Mouse (Mus musculus): ENCODE data around the gene Pemt. TPM values are rescaled to one million over a fixed set of nuclear protein-coding genes. Genes with fewer than 3 reads are reported as not detected.
"Not testable (repeated sequence)": the region's sequence is repeated elsewhere in the genome, so short reads cannot be mapped to it uniquely, and the experiment has no call there.

The Pemt gene
- polyA plus RNA-seq, 1 experiment from 2014 or later = 13.0 TPM

GRCm38 (mm10) chr11:59961338-59961875 lies 84.9 kb downstream of the Pemt start:
- WGBS = 91% methylated on average over 9 of the region's 9 CpGs
- Histone ChIP-seq H3K4me2 (no peak overlapping the region), H3K27ac (no peak overlapping the region)

DNA sequence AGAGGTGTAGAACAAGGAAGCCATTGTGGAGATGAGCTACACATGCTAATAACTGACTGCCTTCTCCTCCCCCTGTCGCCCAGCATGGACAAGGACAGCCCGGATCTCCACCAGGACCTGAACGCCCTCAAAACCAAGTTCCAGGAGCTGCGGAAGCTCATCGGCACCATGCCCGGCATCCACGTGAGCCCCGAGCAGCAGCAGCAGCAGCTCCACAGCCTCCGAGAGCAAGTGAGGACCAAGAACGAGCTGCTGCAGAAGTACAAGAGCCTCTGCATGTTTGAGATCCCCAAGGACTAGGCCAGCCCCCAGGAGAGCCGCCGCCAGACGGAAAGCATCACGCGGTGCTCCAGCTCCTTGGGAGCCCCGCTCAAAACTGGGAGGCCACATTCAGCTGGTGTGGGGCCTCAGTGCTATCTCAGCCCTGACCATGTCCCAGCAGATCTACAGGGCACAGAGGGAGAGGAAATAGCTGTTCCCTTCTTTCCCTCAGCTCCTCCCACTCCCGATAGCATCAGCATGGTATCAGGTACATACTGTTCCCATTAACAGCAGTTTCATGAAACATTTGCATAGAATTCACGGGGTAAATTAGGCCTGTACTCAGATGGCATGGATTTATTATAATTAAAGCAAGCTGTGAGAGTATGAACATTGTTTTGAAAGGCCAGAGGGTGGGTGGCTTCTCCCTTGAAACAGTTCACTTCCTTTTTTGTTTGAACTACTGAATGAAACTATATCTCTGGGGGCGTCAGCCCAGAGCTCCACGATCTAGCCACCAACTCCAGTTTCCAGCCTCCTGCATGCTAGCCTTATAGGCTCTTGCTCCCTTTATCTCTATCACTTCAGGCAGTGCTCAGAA lies 85.6 kb downstream of the Pemt start:
- no peak overlapping the region for H3K4me2 ChIP-seq
- no peak overlapping the region for H3K4me3 ChIP-seq (replicated peaks)
- 91% methylated on average over 20 of the region's 20 CpGs for WGBS
- H3K9ac ChIP-seq = no peak overlapping the region
- ATAC-seq (replicated peaks; ENCODE audit: low FRiP score) = no peak
- H3K9me3 ChIP-seq (replicated peaks) = no peaks in the 10 kb centered on the region
- peaks cover 33% of the 10 kb centered on the region for H3K4me1 ChIP-seq
- peaks cover 40% of the 10 kb centered on the region for H3K36me3 ChIP-seq
- no peak overlapping the region for H3K27ac ChIP-seq
- H3K27me3 ChIP-seq = peaks cover 22% of the 10 kb centered on the region

More at GRCm38 (mm10) chr11:59961338-59961875, 84.9 kb downstream of the Pemt start:
- Histone ChIP-seq H3K9ac (no peak overlapping the region), H3K4me3 (replicated peaks) (no peak overlapping the region), H3K27me3 (peaks cover 22% of the 10 kb centered on the region), H3K36me3 (peaks cover 34% of the 10 kb centered on the region), H3K4me1 (peaks cover 40% of the 10 kb centered on the region), H3K9me3 (replicated peaks) (no peaks in the 10 kb centered on the region)
- no peak for ATAC-seq (replicated peaks; ENCODE audit: low FRiP score)

DNA sequence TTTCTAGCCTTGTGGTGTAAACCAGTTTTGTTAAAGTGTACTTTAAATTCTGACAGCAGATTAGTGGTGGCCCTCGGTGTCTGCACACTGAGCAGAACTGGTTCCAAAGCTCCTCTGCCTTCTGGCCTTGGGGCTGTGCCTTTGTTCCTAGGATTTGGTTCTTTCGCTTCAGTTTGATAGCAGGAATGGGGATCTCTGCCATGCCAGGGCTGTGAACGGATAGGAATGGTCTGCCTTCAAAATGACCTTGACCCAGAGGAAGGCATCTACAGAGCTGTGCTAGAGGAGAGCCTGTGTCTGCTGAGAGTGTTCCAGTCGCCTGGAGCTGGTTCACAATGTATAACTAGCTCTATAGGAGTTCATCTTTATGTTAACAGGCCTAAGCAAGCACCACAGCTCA lies 86.8 kb downstream of the Pemt start:
- H3K27ac ChIP-seq = no peak overlapping the region
- no peaks in the 10 kb centered on the region for H3K9me3 ChIP-seq (replicated peaks)
- WGBS = 79% methylated on average over 4 of the region's 4 CpGs
- H3K4me3 ChIP-seq (replicated peaks) = no peak overlapping the region
- H3K27me3 ChIP-seq = peaks cover 22% of the 10 kb centered on the region
- H3K4me1 ChIP-seq = peaks cover 20% of the 10 kb centered on the region
- no peak overlapping the region for H3K4me2 ChIP-seq
- peaks cover 45% of the 10 kb centered on the region for H3K36me3 ChIP-seq
- H3K9ac ChIP-seq = no peak overlapping the region
- ATAC-seq (replicated peaks; ENCODE audit: low FRiP score) = no peak

DNA sequence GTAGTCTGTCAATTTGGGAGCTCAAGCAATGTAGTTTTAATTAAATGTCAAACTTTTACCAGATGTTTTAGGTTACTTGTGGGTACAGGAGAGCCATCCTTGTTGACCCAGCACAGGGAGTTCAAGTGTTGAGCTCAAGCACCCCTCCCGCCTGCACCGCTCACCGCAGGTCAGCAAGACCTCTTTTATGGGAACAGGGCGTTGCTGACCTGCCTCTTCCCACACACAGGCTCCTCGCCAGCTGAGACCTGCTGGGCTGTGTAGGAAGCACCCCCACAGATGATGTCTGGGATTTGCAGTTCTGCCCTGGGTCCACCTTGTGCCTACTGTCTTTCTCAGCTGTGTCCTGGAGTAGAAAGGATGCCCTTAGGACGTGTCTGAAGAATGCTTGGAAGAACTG lies 89.5 kb downstream of the Pemt start:
- 56% methylated on average over 6 of the region's 6 CpGs for WGBS
- ATAC-seq (replicated peaks; ENCODE audit: low FRiP score) = no peak
- Histone ChIP-seq H3K27me3 (no peaks in the 10 kb centered on the region), H3K36me3 (peaks cover 39% of the 10 kb centered on the region), H3K9ac (no peak overlapping the region), H3K4me1 (peaks cover 7% of the 10 kb centered on the region; the same call in 1 of the 2 replicates), H3K27ac (no peak overlapping the region), H3K4me3 (replicated peaks) (no peak overlapping the region), H3K9me3 (replicated peaks) (no peaks in the 10 kb centered on the region), H3K4me2 (no peak overlapping the region)

DNA sequence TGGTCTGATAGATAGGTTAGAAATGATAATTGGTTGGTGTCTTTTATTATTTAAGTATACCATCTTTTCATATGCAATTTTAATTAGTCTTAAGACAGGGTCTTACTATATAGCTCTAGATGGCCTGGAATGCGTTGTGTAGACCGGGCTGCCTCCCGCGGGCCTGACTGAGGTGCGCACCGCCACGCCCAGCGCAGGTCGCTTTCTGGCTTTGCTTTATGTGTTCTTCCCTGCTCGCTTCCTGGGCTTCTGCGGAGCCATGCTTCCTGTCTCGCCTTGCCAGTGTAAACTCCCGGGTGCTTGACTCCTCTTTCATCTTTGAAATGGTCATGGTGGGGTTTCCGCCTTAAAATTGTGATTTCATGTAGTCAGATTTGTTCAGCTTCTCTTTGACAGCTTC lies 93.4 kb downstream of the Pemt start:
- Histone ChIP-seq H3K27me3 (no peaks in the 10 kb centered on the region), H3K4me1 (peaks cover 17% of the 10 kb centered on the region), H3K4me3 (replicated peaks) (no peak overlapping the region), H3K9me3 (replicated peaks) (no peaks in the 10 kb centered on the region), H3K36me3 (peaks cover 26% of the 10 kb centered on the region; the same call in 1 of the 2 replicates), H3K27ac (no peak overlapping the region), H3K9ac (no peak overlapping the region), H3K4me2 (no peak overlapping the region)
- WGBS = 87% methylated on average over 14 of the region's 14 CpGs
- no peak for ATAC-seq (replicated peaks; ENCODE audit: low FRiP score)

DNA sequence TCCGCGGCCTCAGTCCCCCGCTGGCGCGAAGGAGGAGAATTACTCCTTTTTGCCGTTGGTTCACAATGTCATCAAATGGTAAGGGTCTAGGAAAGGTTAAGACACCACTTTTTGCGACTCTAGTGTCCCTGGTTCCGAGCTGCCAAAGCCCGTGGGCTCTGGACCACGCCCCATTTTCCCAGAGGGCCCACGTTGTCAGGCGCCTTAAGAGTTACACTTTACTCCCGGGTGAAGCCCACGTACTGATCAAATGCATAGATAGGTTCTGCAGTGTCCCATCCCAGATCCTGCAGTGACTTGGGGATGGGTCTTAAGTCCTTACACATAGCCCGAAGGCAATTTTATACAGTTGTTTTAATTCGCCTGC lies 97.9 kb downstream of the Pemt start:
- 3% methylated on average over 16 of the region's 16 CpGs for WGBS

GRCm38 (mm10) chr11:59947752-59948400 lies 98.4 kb downstream of the Pemt start, which contains the start of gene Med9:
Gene Med9 (plus strand): TSS chr11:59948206.
- Histone ChIP-seq H3K36me3 (peaks cover 6% of the 10 kb centered on the region; the same call in 1 of the 2 replicates), H3K4me3 (replicated peaks) (peak within 1 kb of the TSS; percentile 83), H3K9me3 (replicated peaks) (no peaks in the 10 kb centered on the region), H3K27ac (peak within 1 kb of the TSS; percentile 85), H3K9ac (peak within 1 kb of the TSS; percentile 94), H3K27me3 (no peaks in the 10 kb centered on the region), H3K4me2 (peak within 1 kb of the TSS; percentile 71), H3K4me1 (peaks cover 19% of the 10 kb centered on the region)
- under 1% methylated on average over 43 of the region's 43 CpGs for WGBS
- ATAC-seq (replicated peaks; ENCODE audit: low FRiP score) = peak; percentile 96

More for the DNA sequence above, 97.9 kb downstream of the Pemt start:
- Histone ChIP-seq H3K27ac (peak overlapping the region; percentile 85), H3K36me3 (peaks cover 6% of the 10 kb centered on the region; the same call in 1 of the 2 replicates), H3K27me3 (no peaks in the 10 kb centered on the region), H3K4me3 (replicated peaks) (peak overlapping the region; percentile 83), H3K9me3 (replicated peaks) (no peaks in the 10 kb centered on the region), H3K4me1 (peaks cover 19% of the 10 kb centered on the region), H3K4me2 (peak overlapping the region; percentile 71), H3K9ac (peak overlapping the region; percentile 94)
- peak; percentile 79 for ATAC-seq (replicated peaks; ENCODE audit: low FRiP score)

- ATAC-seq (replicated peaks; ENCODE audit: low FRiP score); H3K36me3 ChIP-seq; H3K27ac ChIP-seq; H3K4me2 ChIP-seq; H3K27me3 ChIP-seq; H3K9ac ChIP-seq; H3K4me3 ChIP-seq (replicated peaks); H3K9me3 ChIP-seq (replicated peaks): not testable (repeated sequence)
- WGBS = 85% methylated on average over 10 of the region's 10 CpGs
- peaks cover 19% of the 10 kb centered on the region for H3K4me1 ChIP-seq
Measured at GRCm38 (mm10) chr11:59944855-59945254, 101.4 kb downstream of the Pemt start.

DNA sequence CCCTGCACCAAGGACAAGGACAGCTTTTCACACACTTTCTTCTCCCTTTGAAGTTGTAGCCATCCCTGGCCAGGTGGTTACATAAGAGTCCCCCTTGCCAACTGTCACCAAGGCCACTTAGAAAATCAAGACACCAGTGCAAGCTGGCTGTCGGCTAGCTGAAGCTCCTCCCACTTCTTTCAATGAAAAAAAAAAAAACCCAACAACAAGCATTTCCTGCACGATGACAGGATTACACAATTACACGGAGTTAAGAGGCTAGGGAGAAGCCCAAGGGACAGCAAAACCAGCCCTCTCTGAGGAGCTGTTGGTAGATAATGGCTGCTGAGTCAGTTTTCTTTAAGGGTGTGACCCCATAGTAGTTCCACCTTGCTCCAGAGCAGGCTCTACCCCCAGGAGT lies 104.9 kb downstream of the Pemt start:
- Histone ChIP-seq H3K36me3 (no peaks in the 10 kb centered on the region), H3K9me3 (replicated peaks) (no peaks in the 10 kb centered on the region), H3K27me3 (no peaks in the 10 kb centered on the region), H3K4me3 (replicated peaks) (no peak overlapping the region), H3K4me2 (no peak overlapping the region), H3K27ac (no peak overlapping the region), H3K9ac (no peak overlapping the region), H3K4me1 (no peaks in the 10 kb centered on the region)
- no peak for ATAC-seq (replicated peaks; ENCODE audit: low FRiP score)
- 24% methylated on average over 3 of the region's 3 CpGs for WGBS

- no peak for ATAC-seq (replicated peaks; ENCODE audit: low FRiP score)
Measured at GRCm38 (mm10) chr11:59940645-59941044, 105.6 kb downstream of the Pemt start.

DNA sequence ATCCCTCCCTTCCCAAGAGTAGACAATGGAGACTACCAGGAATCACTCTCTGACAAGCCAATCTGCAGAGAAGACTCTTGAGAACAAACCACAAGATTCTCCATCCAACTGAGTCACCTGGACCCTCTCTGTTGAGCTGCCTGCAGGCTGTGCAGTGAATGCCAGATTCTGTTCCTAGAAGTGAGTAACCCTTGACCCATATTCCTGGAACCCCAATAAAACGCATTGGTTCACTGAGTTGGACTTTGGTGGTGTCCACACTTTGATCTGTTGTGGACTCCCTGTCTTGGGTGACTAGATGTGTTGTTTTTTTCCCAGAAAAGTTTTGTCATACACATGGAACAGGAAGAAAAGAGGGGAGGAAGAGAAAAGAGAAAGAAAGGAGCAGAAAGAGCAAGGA lies 106.5 kb downstream of the Pemt start:
- no peak overlapping the region for H3K9ac ChIP-seq
- no peaks in the 10 kb centered on the region for H3K36me3 ChIP-seq
- no peaks in the 10 kb centered on the region for H3K27me3 ChIP-seq
- ATAC-seq (replicated peaks; ENCODE audit: low FRiP score) = no peak
- no peak overlapping the region for H3K27ac ChIP-seq
- H3K9me3 ChIP-seq (replicated peaks) = no peaks in the 10 kb centered on the region
- no peak overlapping the region for H3K4me3 ChIP-seq (replicated peaks)
- no peak overlapping the region for H3K4me2 ChIP-seq
- 77% methylated on average over 1 of the region's 1 CpGs for WGBS
- H3K4me1 ChIP-seq = no peaks in the 10 kb centered on the region

More at GRCm38 (mm10) chr11:59940645-59941044, 105.6 kb downstream of the Pemt start:
- no peaks in the 10 kb centered on the region for H3K27me3 ChIP-seq
- H3K4me2 ChIP-seq = no peak overlapping the region
- H3K4me1 ChIP-seq = no peaks in the 10 kb centered on the region
- no peak overlapping the region for H3K27ac ChIP-seq
- no peaks in the 10 kb centered on the region for H3K9me3 ChIP-seq (replicated peaks)
- H3K36me3 ChIP-seq = no peaks in the 10 kb centered on the region
- no peak overlapping the region for H3K9ac ChIP-seq
- H3K4me3 ChIP-seq (replicated peaks) = no peak overlapping the region
- 73% methylated on average over 3 of the region's 3 CpGs for WGBS

GRCm38 (mm10) chr11:59937615-59938014 lies 108.7 kb downstream of the Pemt start:
- H3K9ac ChIP-seq = no peak overlapping the region
- WGBS = 41% methylated on average over 2 of the region's 2 CpGs
- H3K4me2 ChIP-seq = no peak overlapping the region
- no peak for ATAC-seq (replicated peaks; ENCODE audit: low FRiP score)
- no peak overlapping the region for H3K27ac ChIP-seq
- no peak overlapping the region for H3K4me3 ChIP-seq (replicated peaks)
- H3K4me1 ChIP-seq = no peaks in the 10 kb centered on the region
- no peaks in the 10 kb centered on the region for H3K36me3 ChIP-seq
- no peaks in the 10 kb centered on the region for H3K9me3 ChIP-seq (replicated peaks)
- 0 out of 2 replicates have a peak, but pooled peaks cover under 1% of the 10 kb centered on the region for H3K27me3 ChIP-seq

Data from kidney, embryonic 15.5 days (tissue).